Mouse (Mus musculus) bone marrow macrophage, adult 2 months (primary cell): ENCODE results near the gene Grm7.

Experiments used
- CTCF ChIP-seq: IDR thresholded peaks from 2 replicates; pipeline ENCODE4 v1.5.1; 2012; ENCODE audit warnings: low read depth, mild to moderate bottlenecking, low read length, moderate library complexity
- POLR2A ChIP-seq: IDR thresholded peaks from 2 replicates; pipeline ENCODE4 v1.6.1; 2012; ENCODE audit warnings: mild to moderate bottlenecking, low read depth, low read length, borderline replicate concordance

GRCm38 (mm10) chr6:111372626-111373380, 727.4 kb downstream of the Grm7 start:
- no peak for TF ChIP-seq POLR2A
- TF ChIP-seq CTCF: no peak
